Mouse (Mus musculus): ENCODE measurements around the gene Hist1h4i.

- TF ChIP-seq POLR2A (IDR thresholded peaks at IDR 0.05; ENCODE audit: control insufficient read depth in 1 of 2, insufficient read depth in 1 of 2, low read depth in 1 of 2, low read length in 2 of 2, poor library complexity in 1 of 2) = no peak
- no peak for TF ChIP-seq MYC (IDR thresholded peaks at IDR 0.05; ENCODE audit: low read depth, low read length)
- TF ChIP-seq CTCF (IDR thresholded peaks at IDR 0.05 in 2 of 3, conservative IDR thresholded peaks at IDR 0.05 in 1 of 3; ENCODE audit: control insufficient read depth in 1 of 3, insufficient read depth in 1 of 3, low read depth in 2 of 3, low read length in 3 of 3, poor library complexity in 1 of 3, severe bottlenecking in 1 of 3) = no peak
- TF ChIP-seq CHD2 (IDR thresholded peaks at IDR 0.05; ENCODE audit: low read length) = no peak
- TF ChIP-seq TAL1 (IDR thresholded peaks at IDR 0.05; ENCODE audit: low read length) = no peak
- no peak for TF ChIP-seq MXI1 (IDR thresholded peaks at IDR 0.05; ENCODE audit: low read depth, low read length)
- TF ChIP-seq KAT2A (conservative IDR thresholded peaks at IDR 0.05; ENCODE audit: low read depth, low read length) = no peak
- no peak for TF ChIP-seq MAZ (IDR thresholded peaks at IDR 0.05; ENCODE audit: low read depth, low read length)
- TF ChIP-seq TCF12 (IDR thresholded peaks at IDR 0.05; ENCODE audit: low read depth, low read length) = no peak
- no peak for TF ChIP-seq USF1 (IDR thresholded peaks at IDR 0.05; ENCODE audit: low read depth, low read length)
- TF ChIP-seq MEF2A (IDR thresholded peaks at IDR 0.05; ENCODE audit: extremely low read depth, insufficient replicate concordance, low read depth, low read length, poor library complexity, severe bottlenecking) = no peak
- no peak for TF ChIP-seq EP300 (IDR thresholded peaks at IDR 0.05; ENCODE audit: low read depth in 1 of 2, low read length in 2 of 2)
- no peak for TF ChIP-seq ZNF384 (IDR thresholded peaks at IDR 0.05; ENCODE audit: low read depth, low read length)
Measured at GRCm38 (mm10) chr13:22039364-22039763, 1.8 kb downstream of the Hist1h4i start.

Data from MEL (cell line).